Mouse (Mus musculus) left cerebral cortex, postnatal 14 days (tissue): ENCODE data around the gene Parp12. TPM values are rescaled to one million over a fixed set of nuclear protein-coding genes. Genes with fewer than 3 reads are reported as not detected.

Experiments used
- DNase-seq, 2 experiments: peaks; one replicate each; pipeline ENCODE4 v3.0.0; 2021 to 2022; ENCODE audit warnings: low spot score in 2 of 2, mixed read lengths in 1 of 2
- intact Hi-C: fragments of 180-260 bp; cut with DNase I; formaldehyde crosslinking; loops from one replicate; pipeline ENCODE4 v1.15.1; 2025
- total RNA-seq, 2 experiments: library from RNA; stranded (reverse); gene quantifications; 2 replicates each; pipeline ENCODE4 v1.2.3; 2021

Gene Parp12
- total RNA-seq, 2 experiments from 2014 or later: 3.3 to 3.6 TPM

DNA sequence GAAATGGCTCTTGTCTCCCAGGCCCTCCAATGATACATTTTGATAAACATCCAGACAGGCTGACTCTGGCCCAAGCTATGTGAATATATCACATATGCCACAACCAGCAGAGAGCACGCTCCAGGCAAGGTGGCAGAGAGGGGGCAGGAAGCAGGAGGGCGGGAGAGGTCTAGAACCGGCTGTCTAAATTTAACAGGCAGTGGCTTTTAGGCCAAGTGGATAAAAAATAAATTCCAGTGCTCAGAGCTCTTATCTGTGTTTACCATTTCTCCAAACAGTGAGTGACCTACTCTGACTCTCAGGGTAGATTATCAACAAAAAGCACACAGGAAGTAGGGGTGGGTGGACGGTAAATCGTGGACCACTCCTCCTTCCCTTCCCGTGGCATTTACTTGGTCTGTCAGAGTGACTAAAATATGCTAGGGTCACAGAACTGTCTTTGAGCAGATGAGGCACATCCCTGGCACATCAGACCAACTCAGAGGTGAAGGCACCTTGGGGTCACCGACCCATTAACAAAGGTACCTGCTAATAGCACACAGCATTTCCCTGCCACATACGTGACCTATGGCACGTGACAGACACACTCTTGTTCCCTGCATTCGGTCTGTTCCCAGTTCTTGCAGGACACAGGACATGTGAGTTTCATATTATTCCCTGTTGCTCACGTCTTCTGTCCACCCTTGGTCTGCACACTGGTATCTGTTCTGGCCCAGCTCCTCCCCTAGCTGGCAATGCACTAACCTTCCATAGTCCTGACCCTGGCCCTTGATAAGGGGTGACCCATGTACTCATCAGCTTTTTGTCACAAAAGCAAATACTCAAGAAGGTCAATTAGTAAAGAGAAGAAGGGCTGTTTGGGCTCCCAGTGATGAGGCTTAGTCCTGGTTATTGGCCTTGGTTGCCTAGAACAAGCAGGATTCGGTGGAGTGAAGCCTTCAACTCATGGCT, 58.3 kb downstream of the Parp12 start:
- no peak for DNase-seq
- intact Hi-C loops: no loop called here

DNA sequence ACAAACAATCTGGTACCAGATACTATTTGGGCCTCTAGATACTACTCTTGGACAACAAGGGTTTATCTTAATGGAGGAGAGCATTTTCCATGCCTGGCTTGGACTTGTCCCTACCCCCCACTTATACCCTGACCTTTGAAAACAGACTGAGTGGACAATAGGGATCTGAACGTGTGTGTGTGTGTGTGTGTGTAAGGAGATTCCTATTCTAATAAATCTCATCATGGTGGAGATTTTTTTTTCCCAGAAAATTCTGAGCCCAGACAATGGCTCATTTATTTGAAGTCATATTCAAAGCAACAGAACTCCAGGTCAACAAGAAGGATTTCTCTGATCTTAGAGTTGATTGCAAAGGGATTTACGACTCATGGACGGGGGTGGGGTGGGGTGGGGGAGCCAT, 59.2 kb downstream of the Parp12 start:
- intact Hi-C loops: no loop called here
- DNase-seq: no peak

DNA sequence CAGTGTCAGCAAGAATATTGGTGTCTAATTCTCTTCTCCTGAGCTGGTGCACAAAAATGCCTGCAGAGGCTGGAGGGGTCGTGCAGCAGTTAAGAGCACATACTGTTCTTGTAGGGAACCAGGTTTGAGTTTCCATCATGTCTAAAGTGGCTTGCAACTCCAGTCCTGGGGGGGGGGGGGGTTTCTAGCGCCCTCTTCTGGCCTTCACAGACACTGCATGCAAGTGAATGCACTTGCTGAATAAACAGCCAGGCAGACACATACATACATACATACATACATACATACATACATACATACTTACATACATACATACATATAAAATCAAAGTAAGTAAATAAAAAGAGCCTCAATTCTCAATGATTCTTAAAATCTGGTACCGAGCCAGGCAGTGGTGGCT, 59.8 kb downstream of the Parp12 start:
- no peak for DNase-seq
- intact Hi-C loops: no loop called here

DNA sequence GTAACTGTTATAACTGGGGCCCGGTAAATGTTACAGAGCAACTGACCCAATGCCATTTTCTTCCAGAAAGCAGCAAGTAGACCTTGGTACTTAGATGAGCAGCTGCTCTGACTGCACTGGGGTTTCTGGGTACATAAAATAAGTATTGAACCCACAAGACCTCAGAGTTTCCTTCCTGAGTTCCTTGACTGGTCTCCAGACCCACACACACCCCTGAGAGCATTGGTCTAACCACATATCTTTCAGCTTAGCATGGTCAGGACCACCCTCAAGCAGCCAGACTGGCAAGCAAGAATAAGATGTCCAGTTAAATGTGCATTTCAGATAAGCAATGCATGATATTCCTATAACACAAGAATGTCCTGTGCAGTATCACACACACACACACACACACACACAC, 61.0 kb downstream of the Parp12 start:
- no peak for DNase-seq
- intact Hi-C loops: no loop called here

DNA sequence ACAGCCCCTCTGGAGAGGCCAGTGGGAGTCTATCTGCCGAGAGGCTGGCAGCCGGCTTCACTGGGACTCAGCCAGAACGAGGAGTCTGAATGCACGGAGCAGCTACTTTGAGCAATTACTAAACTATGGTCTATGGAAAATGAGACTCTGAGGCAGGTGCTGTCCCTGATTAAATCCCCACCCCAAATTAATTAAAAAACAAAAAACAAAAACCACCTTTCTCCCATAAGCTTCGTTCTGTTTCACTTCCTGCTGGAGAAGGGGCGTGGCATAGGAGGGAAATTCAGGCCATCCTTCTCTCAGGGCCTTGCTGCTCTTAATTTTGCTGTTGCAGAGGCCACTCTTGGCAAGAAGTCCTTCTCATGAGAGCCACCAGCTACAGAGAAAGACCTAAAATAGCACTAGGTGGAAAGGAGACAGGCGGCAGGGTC, 62.3 kb downstream of the Parp12 start:
- intact Hi-C loops: no loop called here
- DNase-seq: no peak

DNA sequence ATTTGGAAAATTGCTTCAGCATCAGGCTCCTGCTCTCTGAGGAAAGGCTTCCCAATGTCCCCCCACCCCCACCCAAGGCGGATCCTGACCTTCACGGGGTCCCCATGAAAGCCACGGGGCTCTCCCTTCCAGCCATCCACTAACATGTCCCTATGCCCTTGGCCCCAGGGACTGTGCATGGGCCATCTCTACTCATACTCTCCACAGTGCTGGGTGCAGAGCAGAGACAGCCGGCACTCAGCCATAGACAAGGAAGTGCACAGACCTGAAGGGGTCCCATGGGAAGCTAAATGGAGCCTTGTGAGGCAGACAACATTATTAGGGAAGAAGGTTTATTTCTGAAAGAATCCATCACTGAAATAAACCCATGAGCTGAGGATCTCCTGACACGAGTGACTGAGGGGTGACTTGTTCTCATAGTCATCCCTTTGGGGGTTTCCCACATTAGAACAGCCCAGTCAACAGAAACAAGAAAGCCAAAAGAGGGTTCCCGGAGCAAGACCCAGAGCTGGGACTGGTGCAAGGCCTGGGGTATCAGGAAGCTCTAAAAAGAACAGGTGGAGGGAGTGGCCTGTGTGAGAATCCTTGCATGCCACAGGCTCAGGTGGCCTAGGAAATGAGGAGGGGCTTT, 63.2 kb downstream of the Parp12 start:
- no peak for DNase-seq
- intact Hi-C loops: no loop called here

DNA sequence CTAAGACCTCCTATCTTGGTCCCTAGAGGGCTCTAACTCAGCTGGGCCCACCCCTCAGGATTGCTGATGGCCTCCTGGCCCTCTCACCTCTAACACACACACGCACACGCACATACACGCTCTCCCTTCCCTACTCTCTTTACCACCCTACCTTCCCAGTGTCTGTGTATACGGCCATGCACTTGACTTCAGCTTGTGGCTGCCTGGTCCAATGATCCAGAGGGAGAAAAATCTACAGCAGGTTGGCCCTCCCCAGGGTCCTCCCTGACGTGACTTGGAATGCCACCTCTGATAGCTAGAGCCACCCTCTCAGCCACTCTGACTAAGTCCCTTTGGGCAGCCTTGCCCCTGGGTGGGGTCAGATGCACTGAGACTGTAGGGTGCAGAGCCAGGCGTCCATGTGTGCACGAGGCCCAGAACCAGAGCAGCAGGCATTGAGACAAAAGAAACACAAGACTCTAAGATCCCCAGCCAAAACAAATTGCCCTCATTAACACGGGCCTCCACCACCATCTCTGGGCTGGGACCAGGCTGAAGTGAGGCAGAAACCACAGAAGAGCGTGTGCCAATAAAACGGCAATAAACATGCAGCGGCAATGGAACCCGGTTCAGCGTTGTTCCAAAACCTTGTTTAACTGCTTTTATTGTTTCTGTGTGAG, 63.8 kb downstream of the Parp12 start:
- intact Hi-C loops: no loop called here
- no peak for DNase-seq

DNA sequence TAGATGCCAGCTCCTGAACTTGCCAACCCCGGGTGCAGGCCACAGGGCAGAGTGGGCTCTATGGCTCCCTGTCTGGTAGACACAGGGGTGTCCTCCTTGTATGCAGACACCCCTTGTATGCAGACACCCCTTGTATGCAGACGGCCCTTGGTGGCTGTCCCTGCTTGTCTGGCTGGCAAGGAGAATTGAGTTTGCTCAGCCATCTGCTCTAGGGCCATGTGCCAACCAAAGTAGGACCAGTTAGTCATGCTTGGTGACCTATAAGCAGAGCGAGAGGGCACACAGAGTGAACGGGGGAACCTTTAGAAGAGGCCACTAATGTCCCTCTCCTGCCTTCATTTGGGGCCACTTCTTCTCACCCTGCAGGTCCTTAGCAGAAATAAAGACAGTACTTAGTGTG, 65.5 kb downstream of the Parp12 start:
- DNase-seq: no peak
- intact Hi-C loops: no loop called here

DNA sequence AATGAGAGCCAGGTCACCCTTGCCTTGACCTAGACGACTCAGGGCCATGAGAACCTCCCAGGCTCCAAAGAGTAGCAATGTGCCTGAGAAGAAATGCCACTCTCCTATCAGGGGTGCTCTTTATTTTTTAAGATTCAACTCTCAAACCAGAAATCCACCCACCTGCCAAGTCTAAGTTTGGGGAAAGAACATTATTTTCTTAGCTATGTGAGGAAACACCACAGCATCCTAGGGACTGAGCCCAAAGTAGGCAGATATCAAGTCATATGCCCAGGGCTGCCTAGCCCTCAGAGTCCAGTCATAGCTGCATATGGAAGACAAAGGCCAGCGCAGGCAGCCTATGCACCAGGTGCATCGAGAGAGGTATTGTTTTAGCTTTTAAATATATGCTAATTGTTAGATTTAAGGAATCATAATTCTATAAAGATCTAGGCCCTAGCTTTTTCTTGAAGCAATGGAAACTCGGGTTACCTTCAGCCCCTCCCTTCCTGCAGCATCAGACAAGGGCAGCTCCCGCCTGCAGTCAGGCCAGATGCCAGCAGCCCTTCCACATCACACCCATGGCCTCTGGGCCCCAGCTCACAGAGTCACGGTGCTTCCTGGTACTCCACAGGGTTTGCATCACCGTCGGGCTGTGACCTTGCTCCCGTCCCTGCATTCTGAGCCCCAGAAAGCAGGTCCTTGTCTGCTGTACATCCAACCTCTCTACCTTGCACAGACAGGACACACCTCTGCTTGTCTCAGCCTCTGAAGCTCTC, 66.2 kb downstream of the Parp12 start:
- no peak for DNase-seq
- intact Hi-C loops: no loop called here

DNA sequence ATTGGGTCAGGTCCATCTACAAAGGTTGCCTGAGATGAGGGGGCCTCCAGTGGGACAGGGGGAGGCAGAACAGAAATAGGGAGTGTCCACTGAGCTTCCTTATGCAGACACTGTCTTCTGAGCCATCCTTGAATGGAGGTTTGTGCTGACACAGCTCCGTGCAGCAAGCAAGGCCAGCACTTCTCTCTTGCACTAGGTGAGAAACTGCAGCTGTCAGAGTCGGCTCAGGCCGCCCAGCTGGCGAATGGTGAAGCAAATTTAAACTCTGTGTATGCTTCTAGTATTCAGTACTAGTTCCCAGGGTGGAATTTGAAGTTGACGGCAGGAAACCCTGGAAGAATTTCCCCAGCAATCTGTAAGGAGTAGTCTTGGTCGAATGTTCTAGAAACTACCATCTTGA, 67.3 kb downstream of the Parp12 start:
- DNase-seq: no peak
- intact Hi-C loops: no loop called here

DNA sequence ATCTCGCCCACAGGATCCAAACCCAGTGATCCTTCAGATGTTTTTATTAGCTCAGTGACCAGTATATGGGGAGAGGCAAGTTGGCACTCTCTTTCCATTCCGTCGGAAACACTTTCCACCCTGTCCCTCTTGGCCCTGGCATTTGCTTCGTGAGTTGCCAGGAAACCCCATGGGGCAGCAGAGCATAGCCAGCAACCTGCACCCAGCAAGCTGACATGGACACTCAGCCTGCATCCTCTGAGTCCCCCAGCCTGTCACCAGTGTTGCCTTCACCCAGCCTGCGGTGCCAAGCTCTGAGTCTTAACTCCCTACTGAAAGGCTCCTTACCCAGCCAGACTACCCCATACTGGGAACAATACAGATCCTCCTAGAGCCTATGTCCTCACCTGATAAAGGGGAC, 69.0 kb downstream of the Parp12 start:
- no peak for DNase-seq
- intact Hi-C loops: no loop called here

DNA sequence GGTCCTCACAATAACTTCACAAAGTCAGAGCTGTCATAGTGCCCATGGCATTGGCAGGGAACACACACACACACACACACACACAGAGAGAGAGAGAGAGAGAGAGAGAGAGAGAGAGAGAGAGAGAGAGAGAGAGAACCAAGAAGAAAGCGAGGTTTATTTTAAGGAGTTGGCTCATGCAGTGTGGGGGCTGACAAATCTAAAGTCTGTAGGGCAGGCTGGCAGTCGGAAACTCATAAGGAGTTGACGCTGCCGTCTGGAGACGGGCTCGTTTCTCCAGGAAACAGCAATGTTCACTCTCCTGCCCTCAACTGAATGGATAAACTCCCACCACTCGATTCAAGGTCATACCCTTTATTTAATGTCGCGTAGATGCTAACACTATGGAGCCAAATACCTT, 77.7 kb downstream of the Parp12 start:
- intact Hi-C loops: no loop called here
- DNase-seq: peak; percentile 61 to 67

Other genes starting within 250 kb of the Parp12 start
- gene Tbxas1, start 242.9 kb downstream of the Parp12 start, total RNA-seq: 1 to 10 TPM; 2.9 to 3.0 TPM
- 10 to 100 TPM; 48.3 to 52.3 TPM for gene Hipk2, start 242.2 kb downstream of the Parp12 start, total RNA-seq
- 10 to 100 TPM; 25.2 to 31.9 TPM for gene Kdm7a, start 88.4 kb upstream of the Parp12 start, total RNA-seq